Mouse (Mus musculus) embryonic facial prominence, embryonic 11.5 days (tissue): ENCODE measurements around the gene Blm. TPM values are rescaled to one million over a fixed set of nuclear protein-coding genes. Genes with fewer than 3 reads are reported as not detected.

ENCODE experiments used
- ATAC-seq: fragments of 200-750 bp; cut with Nextera tagmentation; replicated peaks from 2 replicates; pipeline ENCODE4 v1.8.0; 2017; ENCODE audit warnings: low read depth; ENCODE audit not compliant: insufficient number of reproducible peaks, low FRiP score, low TSS enrichment
- DNase-seq: peaks from one replicate; pipeline ENCODE4 v3.0.0-alpha.2; 2015; ENCODE audit warnings: low spot score
- H3K27ac ChIP-seq: fragments of 300-500 bp; sonication (generic); replicated peaks from 2 replicates; pipeline ENCODE4 v1.5.1; 2014; ENCODE audit warnings: mild to moderate bottlenecking, low read depth, low read length, control low read depth
- H3K27me3 ChIP-seq: fragments of 300-500 bp; sonication (generic); 2 replicates; pipeline ENCODE4 v1.6.1; 2014; ENCODE audit warnings: mild to moderate bottlenecking, low read length, moderate library complexity, mixed read lengths; ENCODE audit not compliant: control insufficient read depth, insufficient read depth
- H3K36me3 ChIP-seq: fragments of 300-500 bp; sonication (generic); replicated peaks from 2 replicates; pipeline ENCODE4 v1.6.1; 2014; ENCODE audit warnings: low read depth, mild to moderate bottlenecking, low read length, moderate library complexity, mixed read lengths; ENCODE audit not compliant: control insufficient read depth, insufficient read depth
- H3K4me1 ChIP-seq: fragments of 300-500 bp; sonication (generic); 2 replicates; pipeline ENCODE4 v1.6.1; 2014; ENCODE audit warnings: low read length, mixed read lengths; ENCODE audit not compliant: control insufficient read depth, insufficient read depth
- H3K4me2 ChIP-seq: fragments of 300-500 bp; sonication (generic); 2 replicates; pipeline ENCODE4 v1.6.1; 2014; ENCODE audit warnings: low read depth, mild to moderate bottlenecking, control low read depth, low read length, moderate library complexity
- H3K4me3 ChIP-seq: fragments of 300-500 bp; sonication (generic); 2 replicates; pipeline ENCODE4 v1.5.1; 2014; ENCODE audit warnings: low read depth, low read length, control low read depth
- H3K9ac ChIP-seq: fragments of 300-500 bp; sonication (generic); replicated peaks from 2 replicates; pipeline ENCODE4 v1.6.1; 2014; ENCODE audit warnings: mild to moderate bottlenecking, control low read depth, low read length
- H3K9me3 ChIP-seq: fragments of 300-500 bp; sonication (generic); replicated peaks from 2 replicates; pipeline ENCODE4 v1.6.1; 2016; ENCODE audit warnings: mild to moderate bottlenecking, low read length, inconsistent platforms, mixed read lengths; ENCODE audit not compliant: control insufficient read depth
- WGBS: fragments of 180-500 bp; shearing (Covaris S2); extraction: QIAGEN DNeasy Blood & Tissue Kit; methylation state at CpG from one replicate; pipeline ENCODE4 v1.1.7; 2014; 5-methylcytosine and 5-hydroxymethylcytosine counted together
- polyA plus RNA-seq: library from polyadenylated mRNA; unstranded; fragments of >200 nt; fragmentation: Nextera tagmentation; extraction: Ambion mirVana; gene quantifications from 2 replicates; pipeline ENCODE4 v1.2.1, GENCODE M21; 2014

The Blm gene
- polyA plus RNA-seq, 1 experiment from 2014 or later: 45.9 TPM

- no peak for DNase-seq
- Histone ChIP-seq H3K4me3 (no peak overlapping the region), H3K27ac (no peak overlapping the region), H3K36me3 (no peaks in the 10 kb centered on the region; the same call in 1 of the 2 replicates), H3K27me3 (no peaks in the 10 kb centered on the region), H3K4me1 (no peaks in the 10 kb centered on the region), H3K9me3 (no peaks in the 10 kb centered on the region), H3K9ac (no peak overlapping the region), H3K4me2 (no peak overlapping the region)
- 78% methylated on average over 3 of the region's 3 CpGs for WGBS
- ATAC-seq: no peak
Observed at GRCm38 (mm10) chr7:80496656-80497055, 38.3 kb downstream of the Blm start.

- DNase-seq (no peak), ATAC-seq (no peak)
- Histone ChIP-seq H3K36me3 (no peaks in the 10 kb centered on the region), H3K9me3 (no peaks in the 10 kb centered on the region), H3K4me2 (no peak overlapping the region), H3K9ac (no peak overlapping the region), H3K4me3 (no peak overlapping the region), H3K27me3 (no peaks in the 10 kb centered on the region), H3K27ac (no peak overlapping the region), H3K4me1 (no peaks in the 10 kb centered on the region)
- WGBS: 90% methylated on average over 6 of the region's 6 CpGs
Observed at GRCm38 (mm10) chr7:80495210-80495609, 39.7 kb downstream of the Blm start.

GRCm38 (mm10) chr7:80491995-80492394 lies 42.9 kb downstream of the Blm start:
- H3K4me3 ChIP-seq: no peak overlapping the region
- no peak for ATAC-seq
- no peaks in the 10 kb centered on the region for H3K27me3 ChIP-seq
- no peaks in the 10 kb centered on the region for H3K4me1 ChIP-seq
- DNase-seq: no peak
- no peak overlapping the region for H3K27ac ChIP-seq
- no peaks in the 10 kb centered on the region for H3K9me3 ChIP-seq
- no peak overlapping the region for H3K4me2 ChIP-seq
- WGBS: 96% methylated on average over 3 of the region's 3 CpGs
- no peak overlapping the region for H3K9ac ChIP-seq
- no peaks in the 10 kb centered on the region for H3K36me3 ChIP-seq

- ATAC-seq: no peak
- no peaks in the 10 kb centered on the region for H3K36me3 ChIP-seq
- WGBS: 88% methylated on average over 3 of the region's 3 CpGs
Observed at GRCm38 (mm10) chr7:80491086-80491485, 43.8 kb downstream of the Blm start.

GRCm38 (mm10) chr7:80490351-80490750 lies 44.6 kb downstream of the Blm start:
- DNase-seq: no peak
- Histone ChIP-seq H3K27ac (no peak overlapping the region), H3K9me3 (no peaks in the 10 kb centered on the region), H3K4me1 (no peaks in the 10 kb centered on the region), H3K4me3 (no peak overlapping the region), H3K36me3 (no peaks in the 10 kb centered on the region), H3K4me2 (no peak overlapping the region), H3K9ac (no peak overlapping the region), H3K27me3 (no peaks in the 10 kb centered on the region)
- no peak for ATAC-seq
- WGBS: 91% methylated on average over 2 of the region's 2 CpGs

More at GRCm38 (mm10) chr7:80491086-80491485, 43.8 kb downstream of the Blm start:
- no peak overlapping the region for H3K9ac ChIP-seq
- no peak overlapping the region for H3K27ac ChIP-seq
- H3K9me3 ChIP-seq: no peaks in the 10 kb centered on the region
- no peak overlapping the region for H3K4me3 ChIP-seq
- DNase-seq: no peak
- no peak overlapping the region for H3K4me2 ChIP-seq
- no peaks in the 10 kb centered on the region for H3K27me3 ChIP-seq
- no peaks in the 10 kb centered on the region for H3K4me1 ChIP-seq

- H3K4me1 ChIP-seq: no peaks in the 10 kb centered on the region
- H3K36me3 ChIP-seq: no peaks in the 10 kb centered on the region
- ATAC-seq (no peak), DNase-seq (no peak)
- 76% methylated on average over 1 of the region's 1 CpGs for WGBS
- no peaks in the 10 kb centered on the region for H3K9me3 ChIP-seq
- no peak overlapping the region for H3K4me2 ChIP-seq
- H3K27ac ChIP-seq: no peak overlapping the region
- no peak overlapping the region for H3K4me3 ChIP-seq
- H3K27me3 ChIP-seq: no peaks in the 10 kb centered on the region
- no peak overlapping the region for H3K9ac ChIP-seq
Observed at GRCm38 (mm10) chr7:80489445-80489844, 45.5 kb downstream of the Blm start.

GRCm38 (mm10) chr7:80487239-80487638 lies 47.7 kb downstream of the Blm start:
- no peaks in the 10 kb centered on the region for H3K4me1 ChIP-seq
- no peak overlapping the region for H3K4me2 ChIP-seq
- H3K27ac ChIP-seq: no peak overlapping the region
- no peaks in the 10 kb centered on the region for H3K27me3 ChIP-seq
- no peaks in the 10 kb centered on the region for H3K36me3 ChIP-seq
- H3K4me3 ChIP-seq: no peak overlapping the region
- DNase-seq: no peak
- H3K9me3 ChIP-seq: no peaks in the 10 kb centered on the region
- ATAC-seq: no peak
- 86% methylated on average over 4 of the region's 4 CpGs for WGBS
- H3K9ac ChIP-seq: no peak overlapping the region

GRCm38 (mm10) chr7:80480097-80480496 lies 54.8 kb downstream of the Blm start:
- peak; percentile 73; the same call in 1 of the 2 replicates for ATAC-seq
- 44% methylated on average over 7 of the region's 7 CpGs for WGBS
- Histone ChIP-seq H3K9ac (no peak overlapping the region), H3K4me1 (no peaks in the 10 kb centered on the region), H3K27me3 (no peaks in the 10 kb centered on the region), H3K27ac (peak overlapping the region; percentile 54; the same call in 1 of the 2 replicates), H3K4me2 (no peak overlapping the region), H3K4me3 (no peak overlapping the region), H3K9me3 (no peaks in the 10 kb centered on the region), H3K36me3 (no peaks in the 10 kb centered on the region; the same call in 1 of the 2 replicates)
- DNase-seq: peak; percentile 74
